18 mouse cellular contexts compared by ENCODE assay signal in genomic region chr11:96297968-96298635, GRCm38 (mm10). TPM values are rescaled to one million over a fixed set of nuclear protein-coding genes. Genes with fewer than 3 reads are reported as not detected.
DNase-seq lines count a peak whose midpoint lies in the region; ATAC-seq lines count a peak whose summit lies in the region.
"Had no signal": no experiment of that assay in that cellular context is flagged by ENCODE, and none has a peak within 500 bp of the region (broad histone marks: within the 10 kb centered on the region; RNA-seq: fewer than 3 reads in every experiment).

No protein-coding gene starts in this region.

- 4% methylated on average over 11 of the region's 11 CpGs for WGBS in hindbrain, embryonic 10.5 days
- WGBS in hindbrain, embryonic 12.5 days, result 4% methylated on average over 11 of the region's 11 CpGs
- 4% methylated on average over 11 of the region's 11 CpGs for WGBS in neural tube, embryonic 11.5 days
- WGBS in neural tube, embryonic 13.5 days, result 2% methylated on average over 11 of the region's 11 CpGs

- H3K27me3 ChIP-seq in hindbrain, embryonic 10.5 days (ENCODE audit: insufficient read depth, poor library complexity, severe bottlenecking), result peaks cover 100% of the 10 kb centered on the region
- peaks cover 100% of the 10 kb centered on the region for H3K27me3 ChIP-seq in hindbrain, embryonic 12.5 days
- H3K27me3 ChIP-seq in neural tube, embryonic 11.5 days (ENCODE audit: control insufficient read depth, insufficient read depth, low read length), result 0 out of 2 replicates have a peak, but pooled peaks cover 2% of the 10 kb centered on the region
- H3K27me3 ChIP-seq in neural tube, embryonic 13.5 days, result no peaks in the 10 kb centered on the region

- H3K27ac ChIP-seq in hindbrain, embryonic 10.5 days, result no peak overlapping the region
- no peak overlapping the region for H3K27ac ChIP-seq in hindbrain, embryonic 12.5 days
- peak overlapping the region; percentile 100 for H3K27ac ChIP-seq in neural tube, embryonic 11.5 days (ENCODE audit: low read depth, low read length)
- H3K27ac ChIP-seq in neural tube, embryonic 13.5 days (replicated peaks), result peak overlapping the region; percentile 100
- H3K27ac ChIP-seq: embryonic facial prominence, embryonic 10.5 days; limb, embryonic 12.5 days; liver, embryonic 15.5 days; midbrain, embryonic 12.5 days had no signal

- no peaks in the 10 kb centered on the region for H3K36me3 ChIP-seq in hindbrain, embryonic 10.5 days
- H3K36me3 ChIP-seq in hindbrain, embryonic 12.5 days, result no peaks in the 10 kb centered on the region
- H3K36me3 ChIP-seq in neural tube, embryonic 11.5 days (ENCODE audit: control insufficient read depth, insufficient read depth, low read length), result no peaks in the 10 kb centered on the region
- peaks cover 26% of the 10 kb centered on the region for H3K36me3 ChIP-seq in neural tube, embryonic 13.5 days
- H3K36me3 ChIP-seq: embryonic facial prominence, embryonic 10.5 days; heart, embryonic 12.5 days; limb, embryonic 12.5 days; liver, embryonic 15.5 days; midbrain, embryonic 12.5 days had no signal

- peaks cover 14% of the 10 kb centered on the region; the same call in 1 of the 2 replicates for H3K4me1 ChIP-seq in hindbrain, embryonic 10.5 days (replicated peaks)
- peaks cover 3% of the 10 kb centered on the region; the same call in 1 of the 2 replicates for H3K4me1 ChIP-seq in hindbrain, embryonic 12.5 days
- peaks cover 20% of the 10 kb centered on the region for H3K4me1 ChIP-seq in neural tube, embryonic 11.5 days (ENCODE audit: control insufficient read depth, insufficient read depth, low read length)
- H3K4me1 ChIP-seq in neural tube, embryonic 13.5 days (replicated peaks), result peaks cover 60% of the 10 kb centered on the region
- H3K4me1 ChIP-seq: liver, embryonic 15.5 days had no signal

- H3K4me2 ChIP-seq in hindbrain, embryonic 12.5 days (replicated peaks), result no peak overlapping the region; the same call in 1 of the 2 replicates
- peak overlapping the region; percentile 100 for H3K4me2 ChIP-seq in neural tube, embryonic 11.5 days (ENCODE audit: low read depth)
- H3K4me2 ChIP-seq in neural tube, embryonic 13.5 days, result peak overlapping the region; percentile 96
- H3K4me2 ChIP-seq: midbrain, embryonic 12.5 days had no signal

- no peak for ATAC-seq in hindbrain, embryonic 12.5 days (ENCODE audit: low FRiP score)
- no peak for ATAC-seq in neural tube, embryonic 11.5 days (ENCODE audit: insufficient read depth, low FRiP score, low TSS enrichment)
- ATAC-seq in neural tube, embryonic 13.5 days (ENCODE audit: low read depth), result no peak
- ATAC-seq in erythroblast, adult 5-6 weeks (replicated peaks; ENCODE audit: low FRiP score, poor library complexity, severe bottlenecking), result no peak
- ATAC-seq: activated CD4-positive, CD25-positive, alpha-beta regulatory T cell, adult 4 months had no signal

- H3K9ac ChIP-seq in hindbrain, embryonic 12.5 days, result no peak overlapping the region
- peak overlapping the region; percentile 100 for H3K9ac ChIP-seq in neural tube, embryonic 11.5 days (ENCODE audit: low read length)
- H3K9ac ChIP-seq in neural tube, embryonic 13.5 days, result peak overlapping the region; percentile 100
- H3K9ac ChIP-seq: heart, embryonic 12.5 days; limb, embryonic 12.5 days; liver, embryonic 15.5 days; midbrain, embryonic 12.5 days had no signal

- peak; percentile 50 for DNase-seq in hindbrain, embryonic 10.5 days (ENCODE audit: low spot score)
- no peak for DNase-seq in neural tube, embryonic 11.5 days (ENCODE audit: low spot score)
- no peak for DNase-seq in neural tube, embryonic 10.5 days (ENCODE audit: extremely low spot score, low spot score)
- DNase-seq in right cerebral cortex, postnatal 4 days, result no peak
- DNase-seq: cerebellum, postnatal 25 days; gastrocnemius, postnatal 36 days had no signal

- no peaks in the 10 kb centered on the region for H3K9me3 ChIP-seq in hindbrain, embryonic 10.5 days
- no peaks in the 10 kb centered on the region for H3K9me3 ChIP-seq in hindbrain, embryonic 12.5 days (replicated peaks)
- no peaks in the 10 kb centered on the region for H3K9me3 ChIP-seq in neural tube, embryonic 11.5 days (ENCODE audit: control insufficient read depth, low read length)
- no peaks in the 10 kb centered on the region for H3K9me3 ChIP-seq in neural tube, embryonic 13.5 days
- H3K9me3 ChIP-seq: embryonic facial prominence, embryonic 10.5 days; heart, embryonic 12.5 days; limb, embryonic 12.5 days; liver, embryonic 15.5 days; midbrain, embryonic 12.5 days had no signal

- no peak overlapping the region for H3K4me3 ChIP-seq in hindbrain, embryonic 10.5 days
- no peak overlapping the region for H3K4me3 ChIP-seq in hindbrain, embryonic 12.5 days
- peak overlapping the region; percentile 96 for H3K4me3 ChIP-seq in neural tube, embryonic 11.5 days (ENCODE audit: low read depth, low read length)
- peak overlapping the region; percentile 99 for H3K4me3 ChIP-seq in neural tube, embryonic 13.5 days
- H3K4me3 ChIP-seq: embryonic facial prominence, embryonic 10.5 days; midbrain, embryonic 12.5 days; myocyte had no signal

RNA-seq across cellular contexts. Expression of gene Hoxb5, which starts 5.0 kb away (rescaled TPM):
- polyA plus RNA-seq in hindbrain, embryonic 10.5 days (2016; fragmentation: Nextera tagmentation; extraction: Ambion mirVana), result 0.14 and 6.3 TPM in 2 replicates
- 74.3 and 126 TPM in 2 replicates for polyA plus RNA-seq in hindbrain, embryonic 12.5 days (2016; fragmentation: Nextera tagmentation; extraction: Ambion mirVana)
- polyA plus RNA-seq in neural tube, embryonic 11.5 days (2014; fragmentation: Nextera tagmentation; extraction: Ambion mirVana), result 49.0 and 49.1 TPM in 2 replicates
- 67.1 and 88.3 TPM in 2 replicates for polyA plus RNA-seq in neural tube, embryonic 13.5 days (2015; fragmentation: Nextera tagmentation; extraction: Ambion mirVana)
- total RNA-seq in erythroblast, adult 5-6 weeks (2015; ENCODE audit: low replicate concordance), result not detected in 2 replicates
- total RNA-seq in erythroblast, adult 5-6 weeks (2017; ENCODE audit: low replicate concordance), result not detected in 2 replicates
- total RNA-seq: layer of hippocampus, adult 18-20 months; left cerebral cortex, adult 18-20 months had no signal
- polyA plus RNA-seq: activated CD4-positive, CD25-positive, alpha-beta regulatory T cell, adult 4 months; midbrain, embryonic 12.5 days; myocyte had no signal

RNA-seq across cellular contexts. Expression of gene Hoxb6, which starts 5.8 kb away (rescaled TPM):
- polyA plus RNA-seq in hindbrain, embryonic 10.5 days (2016; fragmentation: Nextera tagmentation; extraction: Ambion mirVana), result 0.31 TPM in 1 of 2 replicates, not detected in the other
- 60.0 and 64.5 TPM in 2 replicates for polyA plus RNA-seq in hindbrain, embryonic 12.5 days (2016; fragmentation: Nextera tagmentation; extraction: Ambion mirVana)
- 81.4 and 87.2 TPM in 2 replicates for polyA plus RNA-seq in neural tube, embryonic 11.5 days (2014; fragmentation: Nextera tagmentation; extraction: Ambion mirVana)
- polyA plus RNA-seq in neural tube, embryonic 13.5 days (2015; fragmentation: Nextera tagmentation; extraction: Ambion mirVana), result 171 and 174 TPM in 2 replicates
- not detected in 2 replicates for total RNA-seq in erythroblast, adult 5-6 weeks (2015; ENCODE audit: low replicate concordance)
- total RNA-seq in erythroblast, adult 5-6 weeks (2017; ENCODE audit: low replicate concordance), result not detected in 2 replicates
- total RNA-seq: layer of hippocampus, adult 18-20 months; left cerebral cortex, adult 18-20 months had no signal
- polyA plus RNA-seq: activated CD4-positive, CD25-positive, alpha-beta regulatory T cell, adult 4 months; embryonic facial prominence, embryonic 10.5 days; heart, embryonic 12.5 days; midbrain, embryonic 12.5 days; myocyte had no signal

RNA-seq across cellular contexts. Expression of gene Hoxb7, which starts 11.7 kb away (rescaled TPM):
- polyA plus RNA-seq in hindbrain, embryonic 10.5 days (2016; fragmentation: Nextera tagmentation; extraction: Ambion mirVana), result not detected in 2 replicates
- polyA plus RNA-seq in hindbrain, embryonic 12.5 days (2016; fragmentation: Nextera tagmentation; extraction: Ambion mirVana), result 9.6 and 11.0 TPM in 2 replicates
- polyA plus RNA-seq in neural tube, embryonic 11.5 days (2014; fragmentation: Nextera tagmentation; extraction: Ambion mirVana), result 65.5 and 65.9 TPM in 2 replicates
- 124 and 125 TPM in 2 replicates for polyA plus RNA-seq in neural tube, embryonic 13.5 days (2015; fragmentation: Nextera tagmentation; extraction: Ambion mirVana)
- total RNA-seq in erythroblast, adult 5-6 weeks (2015; ENCODE audit: low replicate concordance), result not detected in 2 replicates
- not detected in 2 replicates for total RNA-seq in erythroblast, adult 5-6 weeks (2017; ENCODE audit: low replicate concordance)
- total RNA-seq: layer of hippocampus, adult 18-20 months; left cerebral cortex, adult 18-20 months had no signal
- polyA plus RNA-seq: activated CD4-positive, CD25-positive, alpha-beta regulatory T cell, adult 4 months; embryonic facial prominence, embryonic 10.5 days; midbrain, embryonic 12.5 days had no signal

RNA-seq across cellular contexts. Expression of gene Hoxb8, which starts 16.4 kb away (rescaled TPM):
- 0.08 TPM in 1 of 2 replicates, not detected in the other for polyA plus RNA-seq in hindbrain, embryonic 10.5 days (2016; fragmentation: Nextera tagmentation; extraction: Ambion mirVana)
- 4.4 and 8.1 TPM in 2 replicates for polyA plus RNA-seq in hindbrain, embryonic 12.5 days (2016; fragmentation: Nextera tagmentation; extraction: Ambion mirVana)
- 27.9 and 28.2 TPM in 2 replicates for polyA plus RNA-seq in neural tube, embryonic 11.5 days (2014; fragmentation: Nextera tagmentation; extraction: Ambion mirVana)
- 81.7 and 114 TPM in 2 replicates for polyA plus RNA-seq in neural tube, embryonic 13.5 days (2015; fragmentation: Nextera tagmentation; extraction: Ambion mirVana)
- total RNA-seq in erythroblast, adult 5-6 weeks (2015; ENCODE audit: low replicate concordance), result not detected in 2 replicates
- not detected in 2 replicates for total RNA-seq in erythroblast, adult 5-6 weeks (2017; ENCODE audit: low replicate concordance)
- total RNA-seq: layer of hippocampus, adult 18-20 months; left cerebral cortex, adult 18-20 months had no signal
- polyA plus RNA-seq: activated CD4-positive, CD25-positive, alpha-beta regulatory T cell, adult 4 months; embryonic facial prominence, embryonic 10.5 days; heart, embryonic 12.5 days; liver, embryonic 15.5 days; midbrain, embryonic 12.5 days had no signal

RNA-seq across cellular contexts. Expression of gene Hoxb4, which starts 20.0 kb away (rescaled TPM):
- 0.47 and 3.1 TPM in 2 replicates for polyA plus RNA-seq in hindbrain, embryonic 10.5 days (2016; fragmentation: Nextera tagmentation; extraction: Ambion mirVana)
- 7.7 and 8.1 TPM in 2 replicates for polyA plus RNA-seq in hindbrain, embryonic 12.5 days (2016; fragmentation: Nextera tagmentation; extraction: Ambion mirVana)
- 3.1 and 3.8 TPM in 2 replicates for polyA plus RNA-seq in neural tube, embryonic 11.5 days (2014; fragmentation: Nextera tagmentation; extraction: Ambion mirVana)
- polyA plus RNA-seq in neural tube, embryonic 13.5 days (2015; fragmentation: Nextera tagmentation; extraction: Ambion mirVana), result 7.5 and 8.7 TPM in 2 replicates
- total RNA-seq in erythroblast, adult 5-6 weeks (2015; ENCODE audit: low replicate concordance), result 0.63 TPM in 1 of 2 replicates, not detected in the other
- 0.56 and 0.77 TPM in 2 replicates for total RNA-seq in erythroblast, adult 5-6 weeks (2017; ENCODE audit: low replicate concordance)
- total RNA-seq: layer of hippocampus, adult 18-20 months; left cerebral cortex, adult 18-20 months had no signal
- polyA plus RNA-seq: midbrain, embryonic 12.5 days; myocyte had no signal

Comparison
In these comparisons a context has a peak if more than half of its experiments do, and no peak if none do; other contexts are left out.
1. RNA of gene Hoxb6, which starts 5.8 kb away (polyA plus RNA-seq): 171 to 174 TPM in neural tube, embryonic 13.5 days, 81.4 to 87.2 TPM in neural tube, embryonic 11.5 days and 60.0 to 64.5 TPM in hindbrain, embryonic 12.5 days; 0.31 TPM in hindbrain, embryonic 10.5 days; every median in the first group is over 10 times any median in the second.
2. RNA of gene Hoxb7, which starts 11.7 kb away (polyA plus RNA-seq): 124 to 125 TPM in neural tube, embryonic 13.5 days, 65.5 to 65.9 TPM in neural tube, embryonic 11.5 days and 9.6 to 11.0 TPM in hindbrain, embryonic 12.5 days; not detected in hindbrain, embryonic 10.5 days; every median in the first group is over 10 times any median in the second.
3. H3K27ac ChIP-seq: peak in neural tube, embryonic 11.5 days (single experiment) and neural tube, embryonic 13.5 days (single experiment); none in hindbrain, embryonic 10.5 days (single experiment) and hindbrain, embryonic 12.5 days (single experiment).
4. H3K4me3 ChIP-seq: peak in neural tube, embryonic 11.5 days (single experiment) and neural tube, embryonic 13.5 days (single experiment); none in hindbrain, embryonic 10.5 days (single experiment) and hindbrain, embryonic 12.5 days (single experiment).